Mouse (Mus musculus): ENCODE results near the gene Trpv5. TPM values are rescaled to one million over a fixed set of nuclear protein-coding genes. Genes with fewer than 3 reads are reported as not detected.

Gene Trpv5
- polyA plus RNA-seq (2014; fragmentation: Illumina TruSeq; extraction: RNeasy Lipid Tissue Mini Kit (QIAGEN cat#74804); ENCODE audit: low read depth, low replicate concordance), result not detected

GRCm38 (mm10) chr6:41680669-41681068, at the start of gene Trpv5:
TSS of gene Trpv5 (minus strand) at chr6:41680769.

DNA sequence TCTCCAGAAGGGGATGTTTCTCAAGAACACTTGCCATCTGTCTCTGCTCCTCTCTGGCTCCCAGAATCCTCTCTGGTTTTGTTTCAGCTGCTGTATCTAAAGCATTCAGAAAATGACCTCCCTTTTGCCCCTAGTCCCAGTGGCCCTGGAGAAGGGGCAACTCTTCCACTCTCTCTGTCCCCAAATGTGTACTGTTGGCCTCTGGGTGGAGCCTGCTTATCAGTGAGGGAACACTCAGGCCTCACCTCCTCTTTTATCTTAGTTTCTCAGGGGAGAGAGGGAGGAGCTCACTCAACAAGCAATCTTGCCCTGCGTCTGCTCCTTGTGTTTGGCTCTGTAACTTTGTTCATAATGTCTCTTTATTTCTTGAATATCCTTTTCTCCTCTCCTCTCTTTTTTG, 23.6 kb upstream of the Trpv5 start, which contains the start of gene Kel:
Gene Kel (minus strand): TSS at position 217 of the 400 bp plus-strand sequence.

GRCm38 (mm10) chr6:41684131-41684530, 3.6 kb upstream of the Trpv5 start, which contains the start of gene Llcfc1:
TSS of gene Llcfc1 (plus strand) at chr6:41684431.

DNA sequence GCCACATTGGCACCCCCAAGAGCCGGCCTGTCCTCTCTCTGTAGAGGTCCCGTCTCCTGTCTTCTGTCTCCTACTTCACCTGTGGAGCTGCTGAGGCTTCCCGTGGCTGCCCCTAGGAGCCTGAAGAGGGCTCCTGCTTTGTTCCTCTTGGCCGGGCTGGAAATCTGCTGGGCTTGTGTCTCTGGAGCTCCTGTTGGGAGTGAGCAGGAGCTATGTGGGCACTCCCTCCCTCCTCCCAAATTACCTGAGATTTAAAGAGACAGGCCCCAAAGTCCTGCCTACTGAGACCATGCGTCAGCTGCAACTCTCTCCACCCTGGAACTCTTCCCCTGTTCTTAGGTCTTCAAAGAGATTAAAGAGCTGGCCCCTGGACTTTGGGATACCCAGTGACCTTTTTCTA, 44.4 kb downstream of the Trpv5 start, which contains the start of gene Trpv6:
Gene Trpv6 (minus strand): TSS at position 228 of the 400 bp plus-strand sequence.

GRCm38 (mm10) chr6:41605061-41605793, 75.3 kb downstream of the Trpv5 start, which contains the start of gene Ephb6:
TSS of gene Ephb6 (plus strand) at chr6:41605482.

Other genes with a start within 250 kb of the Trpv5 start
- not detected for gene Gm10334, start 234.6 kb downstream of the Trpv5 start, polyA plus RNA-seq (2014; fragmentation: Illumina TruSeq; extraction: RNeasy Lipid Tissue Mini Kit (QIAGEN cat#74804); ENCODE audit: low read depth, low replicate concordance)
- not detected for gene Prss1, start 221.8 kb downstream of the Trpv5 start, polyA plus RNA-seq (2014; fragmentation: Illumina TruSeq; extraction: RNeasy Lipid Tissue Mini Kit (QIAGEN cat#74804); ENCODE audit: low read depth, low replicate concordance)
- gene Prss2, start 159.0 kb downstream of the Trpv5 start, polyA plus RNA-seq (2014; fragmentation: Illumina TruSeq; extraction: RNeasy Lipid Tissue Mini Kit (QIAGEN cat#74804); ENCODE audit: low read depth, low replicate concordance), result not detected
- 29.8 TPM for gene Ephb6, start 75.3 kb downstream of the Trpv5 start, polyA plus RNA-seq (2014; fragmentation: Illumina TruSeq; extraction: RNeasy Lipid Tissue Mini Kit (QIAGEN cat#74804); ENCODE audit: low read depth, low replicate concordance)
- 27.6 TPM for gene Trpv6, start 44.4 kb downstream of the Trpv5 start, polyA plus RNA-seq (2014; fragmentation: Illumina TruSeq; extraction: RNeasy Lipid Tissue Mini Kit (QIAGEN cat#74804); ENCODE audit: low read depth, low replicate concordance)
- gene Llcfc1, start 3.7 kb upstream of the Trpv5 start, polyA plus RNA-seq (2014; fragmentation: Illumina TruSeq; extraction: RNeasy Lipid Tissue Mini Kit (QIAGEN cat#74804); ENCODE audit: low read depth, low replicate concordance), result 11.7 TPM
- gene Kel, start 23.6 kb upstream of the Trpv5 start, polyA plus RNA-seq (2014; fragmentation: Illumina TruSeq; extraction: RNeasy Lipid Tissue Mini Kit (QIAGEN cat#74804); ENCODE audit: low read depth, low replicate concordance), result not detected
- gene Olfr459, start 94.4 kb upstream of the Trpv5 start, polyA plus RNA-seq (2014; fragmentation: Illumina TruSeq; extraction: RNeasy Lipid Tissue Mini Kit (QIAGEN cat#74804); ENCODE audit: low read depth, low replicate concordance), result not detected
- not detected for gene Pip, start 166.8 kb upstream of the Trpv5 start, polyA plus RNA-seq (2014; fragmentation: Illumina TruSeq; extraction: RNeasy Lipid Tissue Mini Kit (QIAGEN cat#74804); ENCODE audit: low read depth, low replicate concordance)
- not detected for gene Sval2, start 172.2 kb upstream of the Trpv5 start, polyA plus RNA-seq (2014; fragmentation: Illumina TruSeq; extraction: RNeasy Lipid Tissue Mini Kit (QIAGEN cat#74804); ENCODE audit: low read depth, low replicate concordance)